Mouse (Mus musculus) C2C12 (cell line): ENCODE results near the gene Rbfox3. TPM values are rescaled to one million over a fixed set of nuclear protein-coding genes. Genes with fewer than 3 reads are reported as not detected.

Experiments used
- H3K27me3 ChIP-seq: one replicate; pipeline ENCODE4 v1.6.1; 2011; ENCODE audit not compliant: control insufficient read depth, insufficient read depth, insufficient read length
- H3K36me3 ChIP-seq: one replicate; pipeline ENCODE4 v1.6.1; 2011; ENCODE audit not compliant: control insufficient read depth, insufficient read depth
- H3K4me3 ChIP-seq: one replicate; pipeline ENCODE4 v1.5.1; 2011; ENCODE audit warnings: mild to moderate bottlenecking, control low read depth; ENCODE audit not compliant: poor library complexity, insufficient read depth, severe bottlenecking
- H3K79me2 ChIP-seq: one replicate; pipeline ENCODE4 v1.6.1; 2011; ENCODE audit not compliant: control insufficient read depth, insufficient read depth
- H3K79me3 ChIP-seq: one replicate; pipeline ENCODE4 v1.6.1; 2011; ENCODE audit warnings: low read depth, control low read depth
- H3ac ChIP-seq: one replicate; pipeline ENCODE3; 2011; ENCODE audit warnings: low read depth; ENCODE audit not compliant: control insufficient read depth, insufficient read length
- CEBPB ChIP-seq: IDR thresholded peaks from one replicate; pipeline ENCODE4 v1.6.1; 2011; ENCODE audit warnings: low read depth, mild to moderate bottlenecking, control low read depth, moderate library complexity
- CTCF ChIP-seq: IDR thresholded peaks from one replicate; pipeline ENCODE4 v1.5.1; 2011; ENCODE audit not compliant: control insufficient read depth, insufficient read depth, insufficient read length
- FOSL1 ChIP-seq: IDR thresholded peaks from one replicate; pipeline ENCODE4 v1.8.0; 2011; ENCODE audit warnings: mild to moderate bottlenecking, low read length; ENCODE audit not compliant: poor library complexity, insufficient read depth, severe bottlenecking
- MAX ChIP-seq: IDR thresholded peaks from one replicate; pipeline ENCODE4 v1.6.1; 2011; ENCODE audit warnings: mild to moderate bottlenecking, control low read depth
- MYOD1 ChIP-seq: IDR thresholded peaks from one replicate; pipeline ENCODE4 v1.6.1; 2011; ENCODE audit warnings: low read depth; ENCODE audit not compliant: control insufficient read depth, insufficient read length
- MYOG ChIP-seq: IDR thresholded peaks from one replicate; pipeline ENCODE4 v1.6.1; 2011; ENCODE audit not compliant: control insufficient read depth, insufficient read length; ENCODE audit errors: extremely low read depth
- USF1 ChIP-seq: IDR thresholded peaks from one replicate; pipeline ENCODE4 v1.6.1; 2011; ENCODE audit warnings: low read depth, mild to moderate bottlenecking, control low read depth, moderate library complexity
- polyA plus RNA-seq: library from polyadenylated mRNA; unstranded; fragments of >200 nt; fragmentation: generic; extraction: Trizol; gene quantifications from one replicate; pipeline ENCODE4 v1.2.1, GENCODE M21; 2012; ENCODE audit warnings: missing spikeins

Rbfox3 gene
- polyA plus RNA-seq, 1 experiment, result not detected

DNA sequence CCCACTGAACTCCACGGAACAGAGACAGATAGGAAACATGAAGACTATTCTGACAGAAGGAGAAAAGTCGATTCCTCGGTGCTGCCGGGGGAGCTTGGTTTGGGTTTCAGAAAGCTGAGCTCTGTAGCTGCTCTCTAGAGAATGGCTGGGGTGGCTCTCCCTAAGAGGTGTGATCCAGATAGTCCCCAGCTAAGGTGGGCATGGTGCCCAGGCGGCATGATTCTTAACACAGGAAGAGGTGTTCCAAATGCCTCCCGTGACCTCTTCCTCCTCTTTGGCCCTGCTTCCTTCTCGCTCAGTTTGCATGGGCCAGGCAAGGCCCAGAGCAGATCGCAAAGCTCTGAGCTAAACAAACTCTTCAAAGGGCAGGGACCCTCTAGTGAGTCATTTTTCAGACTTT, 243.0 kb downstream of the Rbfox3 start:
- peaks cover 34% of the 10 kb centered on the region for H3K27me3 ChIP-seq
- H3K4me3 ChIP-seq, result no peak overlapping the region
- H3K36me3 ChIP-seq, result no peaks in the 10 kb centered on the region
- TF ChIP-seq FOSL1 (no peak), CEBPB (no peak), MYOG (no peak), USF1 (no peak)
- no peaks in the 10 kb centered on the region for H3K79me3 ChIP-seq
- no peak overlapping the region for H3ac ChIP-seq
- H3K79me2 ChIP-seq, result no peaks in the 10 kb centered on the region

DNA sequence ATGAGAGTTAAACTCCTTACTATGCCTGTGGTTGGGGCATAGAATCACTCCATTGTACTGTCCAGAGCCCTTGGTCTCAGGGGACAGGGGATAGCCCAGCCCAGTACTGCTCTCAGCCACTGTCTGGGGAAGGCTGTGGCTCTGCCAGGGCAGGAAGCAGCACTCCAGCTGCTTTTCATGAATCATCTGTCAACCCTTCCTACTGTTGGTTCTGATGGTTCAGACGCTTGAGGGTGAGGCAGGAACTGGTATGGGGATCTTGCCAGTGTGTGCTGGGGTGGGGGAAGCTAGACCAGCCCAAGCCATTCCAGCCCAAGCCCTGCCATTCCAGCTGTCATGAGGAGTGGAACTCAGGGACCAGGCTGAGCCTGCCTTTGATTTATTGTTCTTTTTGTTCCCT, 243.5 kb downstream of the Rbfox3 start:
- TF ChIP-seq CTCF (no peak), MAX (no peak), MYOD1 (peak; percentile 82), CEBPB (no peak), FOSL1 (peak; percentile 13), USF1 (no peak)
- Histone ChIP-seq H3ac (no peak overlapping the region), H3K79me2 (no peaks in the 10 kb centered on the region)

DNA sequence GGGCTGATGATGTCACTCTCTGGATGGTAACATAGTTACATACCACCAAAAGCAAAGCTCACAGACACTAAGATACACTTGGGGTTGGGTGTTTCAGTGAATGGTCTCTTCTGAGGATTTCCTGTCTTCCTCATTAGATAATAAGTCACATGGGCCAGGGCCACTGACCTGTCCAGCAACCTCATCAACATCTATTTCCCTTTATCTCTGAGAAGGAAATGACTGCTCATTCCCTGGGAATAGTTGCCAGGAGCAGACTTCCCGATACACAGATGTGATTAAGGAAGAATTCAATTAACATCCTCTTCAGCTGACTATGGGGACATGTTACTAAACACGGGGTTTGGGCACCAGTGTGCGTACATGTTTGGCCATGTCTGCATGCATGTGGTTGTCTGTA, 245.2 kb downstream of the Rbfox3 start:
- H3K27me3 ChIP-seq, result peaks cover 21% of the 10 kb centered on the region
- no peak overlapping the region for H3ac ChIP-seq
- H3K79me2 ChIP-seq, result no peaks in the 10 kb centered on the region
- H3K36me3 ChIP-seq, result no peaks in the 10 kb centered on the region
- no peak overlapping the region for H3K4me3 ChIP-seq
- no peaks in the 10 kb centered on the region for H3K79me3 ChIP-seq
- TF ChIP-seq USF1, result no peak
- no peak for TF ChIP-seq CEBPB
- no peak for TF ChIP-seq CTCF
- TF ChIP-seq MYOG, result no peak
- TF ChIP-seq MAX, result no peak
- TF ChIP-seq MYOD1, result no peak
- no peak for TF ChIP-seq FOSL1

More for the DNA sequence above, 243.5 kb downstream of the Rbfox3 start:
- H3K36me3 ChIP-seq, result no peaks in the 10 kb centered on the region
- H3K4me3 ChIP-seq, result no peak overlapping the region
- no peaks in the 10 kb centered on the region for H3K79me3 ChIP-seq
- H3K27me3 ChIP-seq, result peaks cover 31% of the 10 kb centered on the region

DNA sequence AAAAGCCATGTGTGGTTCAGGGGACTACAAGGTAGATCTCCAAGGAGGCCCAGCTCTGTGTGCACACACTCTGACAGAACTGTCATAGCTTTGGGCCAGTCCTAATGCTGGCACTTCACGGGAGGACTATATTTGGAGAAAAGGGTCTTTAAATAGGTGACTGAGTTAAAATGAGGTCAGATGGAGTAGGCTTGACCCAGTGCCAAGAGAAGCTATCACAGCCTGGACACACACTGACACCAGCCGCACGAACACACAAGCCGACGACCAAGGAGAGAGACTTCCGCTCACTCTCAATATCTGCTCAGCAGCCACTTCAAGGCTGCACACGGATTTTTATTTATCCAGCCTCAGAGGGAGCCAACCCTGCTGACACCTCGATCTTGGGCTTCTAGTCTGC, 248.1 kb downstream of the Rbfox3 start:
- H3K36me3 ChIP-seq, result no peaks in the 10 kb centered on the region
- H3K4me3 ChIP-seq, result no peak overlapping the region
- H3K79me2 ChIP-seq, result no peaks in the 10 kb centered on the region
- TF ChIP-seq USF1 (no peak), FOSL1 (no peak), MAX (no peak), CEBPB (no peak), MYOG (no peak), MYOD1 (no peak), CTCF (no peak)
- H3ac ChIP-seq, result no peak overlapping the region
- no peaks in the 10 kb centered on the region for H3K79me3 ChIP-seq
- H3K27me3 ChIP-seq, result peaks cover 23% of the 10 kb centered on the region

DNA sequence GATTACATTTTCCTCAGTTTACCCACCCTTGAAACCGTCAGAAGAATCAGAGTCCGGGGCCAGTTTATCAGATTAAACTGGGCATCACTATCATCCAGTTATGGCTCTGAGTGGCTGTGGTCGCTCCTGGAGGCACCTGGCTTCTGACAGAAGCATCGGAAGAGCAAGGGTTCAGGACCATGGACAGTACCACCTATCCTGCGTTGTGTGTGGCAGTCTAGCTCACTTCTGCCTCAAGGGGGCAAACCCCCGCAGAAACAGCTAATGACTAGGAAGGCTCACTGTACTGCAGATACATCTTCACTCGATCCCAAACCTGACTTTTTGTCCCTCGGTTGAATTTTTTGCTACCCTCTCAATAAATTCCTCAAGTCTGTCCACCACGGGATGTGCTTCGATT, 252.1 kb downstream of the Rbfox3 start:
- H3K27me3 ChIP-seq, result peaks cover 51% of the 10 kb centered on the region
- no peak overlapping the region for H3K4me3 ChIP-seq
- H3K36me3 ChIP-seq, result no peaks in the 10 kb centered on the region
- H3K79me3 ChIP-seq, result no peaks in the 10 kb centered on the region
- H3ac ChIP-seq, result no peak overlapping the region
- H3K79me2 ChIP-seq, result no peaks in the 10 kb centered on the region
- TF ChIP-seq CTCF, result peak; percentile 29
- TF ChIP-seq MYOG, result no peak
- TF ChIP-seq MYOD1, result no peak
- peak; percentile 68 for TF ChIP-seq MAX

DNA sequence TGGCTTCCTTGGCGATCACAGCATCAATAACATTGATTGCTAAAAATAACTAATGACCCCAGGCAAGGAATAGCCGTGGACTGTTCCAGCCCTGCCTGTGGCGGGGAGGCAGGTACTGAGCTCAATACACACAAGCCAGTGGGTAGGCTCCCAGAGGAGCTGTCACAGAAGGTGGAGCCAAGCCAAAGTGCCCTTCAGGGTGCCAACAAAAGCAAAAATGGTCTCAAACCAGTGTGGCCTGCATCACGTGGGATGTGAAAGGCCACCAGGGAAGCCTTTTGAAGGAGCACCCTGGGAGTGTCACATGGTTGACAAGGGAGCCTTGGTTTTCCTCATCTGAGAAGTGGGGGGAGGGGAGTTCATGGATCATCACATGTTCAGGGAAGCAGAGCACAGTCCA, 255.6 kb downstream of the Rbfox3 start:
- H3K36me3 ChIP-seq, result no peaks in the 10 kb centered on the region
- H3K79me2 ChIP-seq, result no peaks in the 10 kb centered on the region
- TF ChIP-seq CTCF (no peak), MYOG (no peak), FOSL1 (no peak), CEBPB (no peak), MYOD1 (no peak), USF1 (no peak), MAX (no peak)
- no peaks in the 10 kb centered on the region for H3K79me3 ChIP-seq
- H3K4me3 ChIP-seq, result no peak overlapping the region
- H3K27me3 ChIP-seq, result peaks cover 73% of the 10 kb centered on the region
- no peak overlapping the region for H3ac ChIP-seq
